Mouse (Mus musculus) CD8-positive naive resting alpha-beta T cell, adult 2 months (primary cell): Measurements from ENCODE around the gene Tulp4.

ENCODE experiments used
- DNase-seq, 2 experiments: peaks; one replicate each; pipeline ENCODE4 v3.0.0; 2022; ENCODE audit warnings: low read depth in 2 of 2, low spot score in 2 of 2

The Tulp4 gene

GRCm38 (mm10) chr17:6106361-6107014 lies at the start of gene Tulp4:
Gene Tulp4 (plus strand): TSS chr17:6106437.
- peak; percentile 77 to 83 for DNase-seq

DNA sequence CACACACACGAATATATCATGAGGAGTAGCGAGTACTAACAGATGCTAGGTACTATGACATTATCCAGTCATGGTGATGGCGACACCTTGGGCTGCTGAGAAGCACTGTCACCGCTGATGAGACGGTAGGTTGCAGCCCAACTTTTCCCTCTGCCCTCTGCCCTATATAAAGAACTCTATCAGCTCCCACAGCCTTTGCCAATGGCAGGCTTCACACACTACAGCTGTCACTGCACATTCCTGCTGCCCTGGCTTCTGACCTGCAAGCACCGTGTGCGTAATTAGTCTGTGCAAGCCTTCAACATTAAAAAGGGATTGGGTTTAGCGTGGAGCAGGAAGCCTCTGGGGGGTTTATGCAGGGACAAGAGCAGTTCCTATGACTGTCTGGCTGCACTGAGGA lies 43.4 kb upstream of the Tulp4 start:
- DNase-seq = no peak

DNA sequence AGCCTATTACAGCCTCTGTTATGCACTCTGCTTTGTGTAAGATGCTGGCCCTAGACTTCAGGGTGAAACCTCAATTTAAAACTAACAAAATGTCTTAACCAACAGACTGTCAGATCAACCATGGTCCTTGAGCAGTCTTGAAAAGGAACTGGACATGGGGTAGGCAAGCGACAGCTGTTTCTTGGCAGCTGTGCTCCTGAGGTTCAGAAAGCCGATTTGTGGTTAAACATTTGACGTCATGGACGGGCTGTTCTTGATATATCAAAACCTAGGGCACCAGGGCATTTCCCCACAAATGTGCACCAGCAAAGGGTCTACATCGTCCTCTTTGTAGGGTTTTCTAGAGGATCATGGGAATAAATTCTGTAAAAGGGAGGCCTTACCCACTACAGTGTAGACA lies 42.7 kb upstream of the Tulp4 start:
- no peak for DNase-seq

- DNase-seq = no peak
These were observed 40.2 kb upstream of the Tulp4 start for GRCm38 (mm10) chr17:6066021-6066420.

DNA sequence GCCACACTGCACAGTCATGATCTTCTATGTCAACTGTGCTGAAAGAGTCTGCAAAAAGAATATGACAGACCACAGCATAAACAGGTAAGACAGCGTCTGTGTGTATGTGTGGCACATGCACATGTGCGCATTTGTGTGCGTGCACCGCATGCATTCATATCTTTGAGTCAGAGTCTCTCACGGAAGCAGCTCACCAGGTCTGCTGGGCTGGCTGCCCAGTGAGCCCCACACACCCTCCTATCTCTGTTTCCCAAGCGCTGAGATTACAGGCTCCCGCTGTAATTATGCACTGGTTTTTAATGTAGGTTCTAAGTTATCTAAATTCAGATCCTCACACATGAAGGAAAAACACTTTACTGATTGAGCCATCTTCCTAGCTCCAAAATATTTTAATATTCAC lies 38.6 kb upstream of the Tulp4 start:
- DNase-seq = no peak

- DNase-seq = no peak
These were observed 36.4 kb upstream of the Tulp4 start for GRCm38 (mm10) chr17:6069866-6070265.

- DNase-seq = no peak
These were observed 32.8 kb upstream of the Tulp4 start for GRCm38 (mm10) chr17:6073405-6073804.

DNA sequence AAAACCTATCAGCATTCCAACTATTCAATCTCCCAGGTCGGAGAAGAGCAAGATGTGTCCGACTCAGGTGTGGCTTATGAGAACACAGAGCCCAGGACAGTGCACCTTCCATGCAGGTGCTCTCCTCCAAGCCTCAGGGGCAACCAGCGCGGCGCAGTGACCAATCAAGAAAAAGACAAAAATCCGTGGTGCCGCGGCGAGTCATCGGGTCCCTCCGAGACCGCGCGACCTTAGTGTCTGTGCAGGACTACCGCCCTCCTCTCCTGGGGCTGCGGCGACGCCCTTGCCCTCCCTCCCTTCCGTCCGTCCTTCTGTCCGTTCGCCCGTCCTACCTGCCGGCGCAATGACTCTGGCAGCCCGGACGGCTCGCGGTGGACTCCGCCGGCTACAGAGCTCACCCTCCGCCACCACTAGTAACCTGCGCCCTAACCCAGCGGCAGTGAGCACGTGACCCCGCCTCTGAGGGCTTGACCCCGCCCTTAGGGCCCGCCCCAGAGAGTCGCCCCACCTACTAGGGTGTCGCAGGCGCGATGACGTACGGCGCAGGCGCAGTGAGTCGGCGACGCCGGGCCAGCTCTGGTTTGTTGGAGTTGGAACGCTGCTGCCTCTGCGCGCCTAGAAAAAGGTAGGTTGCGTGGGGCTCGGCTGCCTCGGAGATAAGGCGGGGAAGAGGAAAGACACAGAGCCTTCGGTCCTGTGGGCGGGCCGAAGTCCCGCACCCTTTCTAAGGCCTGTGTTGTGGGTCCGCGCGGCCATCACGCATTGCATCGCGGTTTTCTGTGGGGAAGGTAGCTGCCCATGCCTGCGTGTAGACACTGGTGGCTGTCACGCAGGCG lies 26.7 kb upstream of the Tulp4 start, which contains the start of the genes Serac1 and Gtf2h5:
Gene Serac1 (minus strand): TSS at position 455 of the 836 bp plus-strand sequence.
Gene Gtf2h5 (plus strand): TSS at position 500 of the 836 bp plus-strand sequence.
- DNase-seq = peak; percentile 98 to 99

- DNase-seq = no peak
These were observed 22.8 kb upstream of the Tulp4 start for GRCm38 (mm10) chr17:6083323-6083890.

- no peak for DNase-seq
These were observed 14.6 kb upstream of the Tulp4 start for GRCm38 (mm10) chr17:6091604-6092003.

DNA sequence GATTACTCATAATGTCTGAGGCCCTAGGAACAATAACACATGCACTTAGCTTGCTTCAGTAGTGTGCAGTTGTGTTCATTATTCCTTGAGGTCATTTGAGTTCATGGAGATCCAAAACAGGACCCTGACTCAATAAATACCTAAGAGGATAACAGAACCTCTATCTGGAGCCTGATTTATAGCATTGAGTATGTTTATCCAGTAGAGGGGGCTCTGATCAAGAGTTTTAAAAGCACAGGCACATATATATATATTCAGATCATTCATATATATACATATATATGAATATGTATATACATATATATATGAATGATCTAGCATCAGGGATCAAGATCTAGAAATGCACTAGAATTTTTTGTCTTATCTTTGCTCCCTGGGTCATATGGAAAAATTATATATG lies 10.7 kb upstream of the Tulp4 start:
- no peak for DNase-seq

GRCm38 (mm10) chr17:6097884-6098283 lies 8.4 kb upstream of the Tulp4 start:
- DNase-seq = peak; percentile 44 to 53

DNA sequence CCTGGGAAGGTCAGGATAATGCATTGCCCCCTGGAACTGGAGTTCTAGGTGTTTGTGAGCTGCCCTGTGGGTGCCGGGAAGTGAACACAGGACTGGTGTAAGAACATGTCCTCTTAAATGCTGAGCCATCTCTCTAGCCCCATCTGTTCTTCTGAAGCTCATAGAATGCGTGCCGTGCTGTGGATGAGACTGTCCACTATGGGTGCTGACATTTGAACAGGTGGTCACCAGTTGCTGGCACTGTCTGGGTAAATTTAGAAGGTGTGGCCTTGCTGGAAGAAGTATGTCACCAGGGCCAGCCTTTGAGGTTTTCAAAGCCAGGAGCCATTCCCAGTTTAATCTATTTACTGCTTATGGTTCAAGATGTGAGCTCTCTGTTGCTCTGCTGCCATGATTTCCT lies 4.0 kb upstream of the Tulp4 start:
- DNase-seq = no peak

DNA sequence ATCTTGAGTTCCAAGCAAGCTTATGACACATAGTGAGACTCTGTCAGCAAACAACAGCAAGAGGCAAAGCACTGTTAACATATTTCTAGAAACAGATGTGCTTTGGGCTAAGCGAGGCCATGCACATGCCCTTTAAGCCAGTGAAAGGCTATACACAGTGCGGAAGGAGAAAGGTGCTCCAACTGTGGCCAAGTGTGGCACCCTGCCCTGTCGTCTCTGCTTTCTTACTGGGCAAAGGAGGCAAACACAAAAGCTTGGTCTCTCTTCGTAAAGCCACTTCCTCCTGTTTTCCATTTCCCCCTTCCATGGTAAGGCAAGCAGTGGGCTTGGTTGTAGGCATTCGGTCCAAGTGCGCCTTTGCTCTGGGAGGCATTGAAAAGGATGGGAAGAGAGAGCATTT lies 2.7 kb upstream of the Tulp4 start:
- no peak for DNase-seq

- peak; percentile 20 to 26 for DNase-seq
These were observed 871 bp downstream of the Tulp4 start for GRCm38 (mm10) chr17:6107015-6107601.

GRCm38 (mm10) chr17:6108175-6108574 lies 1.9 kb downstream of the Tulp4 start:
- DNase-seq = no peak

- DNase-seq = no peak
These were observed 4.7 kb downstream of the Tulp4 start for GRCm38 (mm10) chr17:6110956-6111355.

- DNase-seq = no peak
These were observed 7.4 kb downstream of the Tulp4 start for GRCm38 (mm10) chr17:6113653-6114052.

DNA sequence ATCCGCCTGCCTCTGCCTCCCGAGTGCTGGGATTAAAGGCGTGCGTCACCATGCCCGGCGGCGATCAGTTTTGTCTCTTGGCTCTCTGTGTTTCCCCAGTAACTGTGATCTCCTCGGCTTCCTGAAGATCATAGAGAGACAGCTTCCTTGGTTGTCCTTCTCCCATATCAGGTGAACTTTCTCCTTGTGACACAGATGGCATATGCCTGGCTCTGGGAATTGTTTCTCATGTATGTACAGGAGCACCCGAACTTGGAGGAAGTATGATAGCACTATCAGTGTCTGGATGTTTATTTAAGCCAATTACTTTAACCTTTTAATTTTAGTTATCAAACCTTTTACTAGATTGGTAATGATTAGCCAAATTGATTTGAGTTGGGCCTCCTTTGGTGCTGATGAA lies 8.8 kb downstream of the Tulp4 start:
- DNase-seq = no peak

GRCm38 (mm10) chr17:6117148-6117725 lies 11.0 kb downstream of the Tulp4 start:
- DNase-seq = no peak

DNA sequence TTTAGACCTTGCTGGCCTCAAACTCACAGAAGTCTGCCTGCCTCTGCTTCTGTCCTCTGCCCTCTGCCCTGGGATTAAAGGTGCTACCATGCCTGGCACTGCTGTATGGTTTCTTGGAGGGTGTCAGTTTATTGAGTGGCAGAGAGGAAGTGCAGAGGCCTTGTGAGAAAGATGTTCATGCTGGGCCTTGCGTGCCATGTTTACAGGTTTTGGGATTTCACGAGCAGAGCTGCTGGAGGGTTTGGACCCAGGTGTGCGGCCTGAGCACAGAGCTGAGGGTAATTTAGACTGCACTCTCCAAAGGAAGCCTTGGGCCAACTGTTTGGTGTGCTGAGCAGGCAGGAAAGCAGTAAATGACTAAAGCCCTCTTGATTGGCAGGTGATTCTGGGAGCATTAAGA lies 11.7 kb downstream of the Tulp4 start:
- DNase-seq = no peak
